Mouse (Mus musculus): ENCODE results near the gene Slc41a3.
A peak's percentile ranks its signal among the peaks of the same experiment; 100 is the strongest.

Gene Slc41a3

GRCm38 (mm10) chr6:90604533-90605297 lies at the start of gene Slc41a3:
Slc41a3 (plus strand) TSS chr6:90604725.
- DNase-seq (ENCODE audit: low spot score), result peak; percentile 94

GRCm38 (mm10) chr6:90556534-90557058 lies 47.9 kb upstream of the Slc41a3 start:
- no peak for DNase-seq (ENCODE audit: low spot score)

GRCm38 (mm10) chr6:90557077-90557476 lies 47.4 kb upstream of the Slc41a3 start:
- no peak for DNase-seq (ENCODE audit: low spot score)

GRCm38 (mm10) chr6:90557829-90558693 lies 46.5 kb upstream of the Slc41a3 start:
- no peak for DNase-seq (ENCODE audit: low spot score)

- DNase-seq (ENCODE audit: low spot score), result no peak
Measured at GRCm38 (mm10) chr6:90560390-90561058, 44.0 kb upstream of the Slc41a3 start.

- DNase-seq (ENCODE audit: low spot score), result peak; percentile 58
Measured at GRCm38 (mm10) chr6:90561234-90561781, 43.2 kb upstream of the Slc41a3 start.

- no peak for DNase-seq (ENCODE audit: low spot score)
Measured at GRCm38 (mm10) chr6:90564240-90564639, 40.3 kb upstream of the Slc41a3 start.

- DNase-seq (ENCODE audit: low spot score), result no peak
Measured at GRCm38 (mm10) chr6:90565357-90566215, 38.9 kb upstream of the Slc41a3 start.

GRCm38 (mm10) chr6:90567486-90567885 lies 37.0 kb upstream of the Slc41a3 start:
- DNase-seq (ENCODE audit: low spot score), result no peak

- DNase-seq (ENCODE audit: low spot score), result no peak
Measured at GRCm38 (mm10) chr6:90567928-90568327, 36.6 kb upstream of the Slc41a3 start.

- no peak for DNase-seq (ENCODE audit: low spot score)
Measured at GRCm38 (mm10) chr6:90568721-90569120, 35.8 kb upstream of the Slc41a3 start.

- DNase-seq (ENCODE audit: low spot score), result no peak
Measured at GRCm38 (mm10) chr6:90569736-90570383, 34.7 kb upstream of the Slc41a3 start.

GRCm38 (mm10) chr6:90570392-90570791 lies 34.1 kb upstream of the Slc41a3 start:
- DNase-seq (ENCODE audit: low spot score), result no peak

GRCm38 (mm10) chr6:90575261-90575715 lies 29.2 kb upstream of the Slc41a3 start:
- peak; percentile 57 for DNase-seq (ENCODE audit: low spot score)

- no peak for DNase-seq (ENCODE audit: low spot score)
Measured at GRCm38 (mm10) chr6:90578174-90578573, 26.4 kb upstream of the Slc41a3 start.

GRCm38 (mm10) chr6:90582331-90582730 lies 22.2 kb upstream of the Slc41a3 start:
- DNase-seq (ENCODE audit: low spot score), result no peak

GRCm38 (mm10) chr6:90588113-90588512 lies 16.4 kb upstream of the Slc41a3 start:
- no peak for DNase-seq (ENCODE audit: low spot score)

GRCm38 (mm10) chr6:90590707-90591106 lies 13.8 kb upstream of the Slc41a3 start:
- DNase-seq (ENCODE audit: low spot score), result no peak

- DNase-seq (ENCODE audit: low spot score), result no peak
Measured at GRCm38 (mm10) chr6:90594972-90595371, 9.6 kb upstream of the Slc41a3 start.

GRCm38 (mm10) chr6:90597060-90597459 lies 7.5 kb upstream of the Slc41a3 start:
- no peak for DNase-seq (ENCODE audit: low spot score)

Data from yolk sac, embryonic 10.5 days (tissue).